ENCODE assay signal across 10 mouse cellular contexts in the genomic region with DNA sequence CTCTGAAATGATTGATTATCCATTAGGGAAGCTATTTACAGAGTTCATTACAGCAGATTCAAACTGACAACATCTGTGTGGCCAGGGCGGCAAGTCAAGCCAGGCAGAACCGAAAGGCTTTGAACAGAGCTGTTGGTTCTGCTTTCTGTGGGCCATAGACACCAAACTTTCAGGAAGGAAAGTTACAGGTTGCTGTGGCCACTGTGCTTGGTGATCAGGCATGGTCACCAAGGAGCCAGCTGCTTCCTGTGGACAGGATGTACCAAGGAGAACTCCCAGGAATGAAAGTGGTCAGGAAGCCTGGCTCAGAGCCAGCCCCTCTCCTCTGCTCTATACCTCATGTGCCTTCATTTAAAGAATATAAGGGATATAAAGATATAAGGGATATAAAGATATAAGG. TPM values are rescaled to one million over a fixed set of nuclear protein-coding genes. Genes with fewer than 3 reads are reported as not detected.
DNase-seq lines count a peak whose midpoint lies in the region; ATAC-seq lines count a peak whose summit lies in the region.
"Had no signal": no experiment of that assay in that cellular context is flagged by ENCODE, and none has a peak within 500 bp of the region (broad histone marks: within the 10 kb centered on the region; RNA-seq: fewer than 3 reads in every experiment).

No protein-coding gene starts in this region.

- no peaks in the 10 kb centered on the region for H3K27me3 ChIP-seq in intestine, embryonic 14.5 days (replicated peaks; ENCODE audit: control insufficient read depth, insufficient read depth, low read length)

- no peak overlapping the region for H3K9ac ChIP-seq in intestine, embryonic 14.5 days (ENCODE audit: low read length)

- peaks cover 19% of the 10 kb centered on the region for H3K4me1 ChIP-seq in intestine, embryonic 14.5 days (replicated peaks; ENCODE audit: control insufficient read depth, insufficient read depth, low read length)

- H3K36me3 ChIP-seq in intestine, embryonic 14.5 days (ENCODE audit: control insufficient read depth, insufficient read depth, low read length): no peaks in the 10 kb centered on the region

- H3K4me3 ChIP-seq in intestine, embryonic 14.5 days (ENCODE audit: low read depth, low read length): no peak overlapping the region

- H3K9me3 ChIP-seq in intestine, embryonic 14.5 days (ENCODE audit: control insufficient read depth, low read length): no peaks in the 10 kb centered on the region

- WGBS in intestine, embryonic 14.5 days: 27% methylated on average over 2 of the region's 2 CpGs

- H3K27ac ChIP-seq in intestine, embryonic 14.5 days (ENCODE audit: low read depth): peak overlapping the region; percentile 87

- ATAC-seq in intestine, embryonic 14.5 days (replicated peaks; ENCODE audit: low FRiP score, low TSS enrichment, low read depth): 0 out of 2 replicates have a peak, but pooled peaks have one; percentile 38
- ATAC-seq: activated CD4-positive, CD25-positive, alpha-beta regulatory T cell, adult 4 months had no signal

- peak; percentile 12 for DNase-seq in gastrocnemius, adult 18-20 months (ENCODE audit: low spot score)
- DNase-seq in gastrocnemius, postnatal 10 days: no peak
- DNase-seq in 416B (ENCODE audit: low read depth): peak; percentile 86
- no peak for DNase-seq in intestine, embryonic 14.5 days (ENCODE audit: low spot score)
- DNase-seq in lung, postnatal 25 days (ENCODE audit: low spot score): peak; percentile 48
- DNase-seq in layer of hippocampus, postnatal 10 days (ENCODE audit: low spot score in 2 of 2): no peak
- no peak for DNase-seq in right cerebral cortex, postnatal 14 days
- no peak for DNase-seq in cerebellum, adult 9-11 months
- DNase-seq: thymus, postnatal 36 days had no signal

- H3K4me2 ChIP-seq in intestine, embryonic 14.5 days (ENCODE audit: low read length): no peak overlapping the region

RNA-seq across cellular contexts. Expression of a gene that starts 30.2 kb away (rescaled TPM):
- 1 to 10 TPM in 1 of 2 experiments, under 1 TPM in 1; 0.43 to 1.1 TPM for total RNA-seq in gastrocnemius, adult 18-20 months (2021)
- 1 to 10 TPM; 1.4 to 7.7 TPM for total RNA-seq in gastrocnemius, postnatal 10 days (2021)
- polyA plus RNA-seq in intestine, embryonic 14.5 days (2014; fragmentation: Nextera tagmentation; extraction: Ambion mirVana): 20.0 and 20.4 TPM in 2 replicates
- total RNA-seq in layer of hippocampus, postnatal 10 days (2021): 100 to 1,000 TPM; 124 to 127 TPM
- polyA plus RNA-seq: activated CD4-positive, CD25-positive, alpha-beta regulatory T cell, adult 4 months had no signal

Comparison
In these comparisons a context has a peak if more than half of its experiments do, and no peak if none do; other contexts are left out.
1. DNase-seq: peak in gastrocnemius, adult 18-20 months (single experiment), 416B (single experiment) and lung, postnatal 25 days (single experiment); none in gastrocnemius, postnatal 10 days (single experiment), intestine, embryonic 14.5 days (single experiment), layer of hippocampus, postnatal 10 days (0 of 2), right cerebral cortex, postnatal 14 days (single experiment) and cerebellum, adult 9-11 months (single experiment).
2. RNA of a gene that starts 30.2 kb away (total RNA-seq): 124 to 127 TPM in layer of hippocampus, postnatal 10 days; 1.4 to 7.7 TPM in gastrocnemius, postnatal 10 days and 0.43 to 1.1 TPM in gastrocnemius, adult 18-20 months; every median in the first group is over 10 times any median in the second.